Mouse (Mus musculus): Measurements from ENCODE around the gene Rpl10l. TPM values are rescaled to one million over a fixed set of nuclear protein-coding genes. Genes with fewer than 3 reads are reported as not detected.
A peak's percentile ranks its signal among the peaks of the same experiment; 100 is the strongest.

The Rpl10l gene
- polyA plus RNA-seq (2016; fragmentation: Nextera tagmentation; extraction: Ambion mirVana): not detected in 2 replicates

DNA sequence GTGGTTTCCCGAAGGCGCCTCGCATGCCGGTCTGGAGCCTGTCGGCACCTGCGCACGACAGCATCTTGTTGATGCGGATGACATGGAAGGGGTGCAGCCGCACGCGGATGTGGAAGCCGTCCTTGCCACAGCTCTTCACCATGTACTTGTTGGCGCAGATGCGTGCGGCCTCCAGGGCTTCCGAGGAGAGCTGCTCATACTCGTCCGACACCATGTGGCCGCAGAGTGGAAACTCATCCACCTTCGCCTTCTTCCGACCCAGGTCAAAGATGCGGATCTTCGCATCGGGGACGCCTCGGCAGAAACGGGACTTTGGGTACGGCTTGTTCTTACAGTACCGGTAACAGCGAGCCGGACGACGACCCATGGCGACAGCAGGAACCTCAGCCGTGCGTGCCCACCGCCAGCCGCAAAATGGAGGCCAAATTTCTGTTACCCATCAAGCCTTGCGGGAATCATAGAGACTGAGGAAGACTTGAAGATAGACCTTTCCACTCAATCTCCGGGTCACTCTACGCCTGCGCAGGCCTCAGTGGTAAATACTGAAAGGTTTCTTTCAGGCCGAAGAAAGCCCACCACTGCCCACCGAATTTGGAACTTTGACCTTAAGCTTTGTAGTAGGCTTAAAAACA is at the start of gene Rpl10l:
Gene Rpl10l, minus strand, starts transcription at position 411 of the 632 bp plus-strand sequence.
- Histone ChIP-seq H3K9me3 (peaks cover 10% of the 10 kb centered on the region; the same call in 1 of the 2 replicates), H3K4me1 (no peaks in the 10 kb centered on the region), H3K27ac (no peak within 1 kb of the TSS), H3K9ac (no peak within 1 kb of the TSS), H3K27me3 (no peaks in the 10 kb centered on the region), H3K4me3 (replicated peaks) (no peak within 1 kb of the TSS), H3K4me2 (no peak within 1 kb of the TSS), H3K36me3 (replicated peaks) (no peaks in the 10 kb centered on the region)
- WGBS: 96% methylated on average over 44 of the region's 44 CpGs
- no peak for ATAC-seq (ENCODE audit: low FRiP score)

DNA sequence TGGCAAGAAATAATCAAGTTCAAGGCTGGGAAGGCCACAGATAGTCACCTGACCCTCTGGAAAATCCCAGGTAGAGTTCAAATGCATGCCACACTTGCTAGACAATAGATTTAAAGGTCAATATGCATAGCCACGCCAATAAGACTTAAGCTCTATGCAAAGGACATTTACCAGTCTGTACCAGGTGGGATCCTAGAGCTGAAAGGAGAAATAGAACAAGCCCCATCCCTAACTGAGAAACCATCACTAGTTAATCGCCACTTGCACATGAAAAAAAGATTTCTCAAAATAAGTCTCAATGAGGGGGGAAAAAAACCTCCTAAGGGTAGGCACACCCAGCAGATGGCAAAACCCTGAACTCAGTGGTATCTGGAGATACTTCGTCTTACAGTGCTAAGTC is 8.3 kb downstream of the Rpl10l start:
- WGBS: 79% methylated on average over 3 of the region's 3 CpGs
- Histone ChIP-seq H3K27me3 (no peaks in the 10 kb centered on the region), H3K4me1 (no peaks in the 10 kb centered on the region), H3K4me2 (no peak overlapping the region), H3K4me3 (replicated peaks) (no peak overlapping the region), H3K9ac (no peak overlapping the region), H3K27ac (no peak overlapping the region), H3K9me3 (no peaks in the 10 kb centered on the region), H3K36me3 (replicated peaks) (no peaks in the 10 kb centered on the region)
- no peak for ATAC-seq (ENCODE audit: low FRiP score)

DNA sequence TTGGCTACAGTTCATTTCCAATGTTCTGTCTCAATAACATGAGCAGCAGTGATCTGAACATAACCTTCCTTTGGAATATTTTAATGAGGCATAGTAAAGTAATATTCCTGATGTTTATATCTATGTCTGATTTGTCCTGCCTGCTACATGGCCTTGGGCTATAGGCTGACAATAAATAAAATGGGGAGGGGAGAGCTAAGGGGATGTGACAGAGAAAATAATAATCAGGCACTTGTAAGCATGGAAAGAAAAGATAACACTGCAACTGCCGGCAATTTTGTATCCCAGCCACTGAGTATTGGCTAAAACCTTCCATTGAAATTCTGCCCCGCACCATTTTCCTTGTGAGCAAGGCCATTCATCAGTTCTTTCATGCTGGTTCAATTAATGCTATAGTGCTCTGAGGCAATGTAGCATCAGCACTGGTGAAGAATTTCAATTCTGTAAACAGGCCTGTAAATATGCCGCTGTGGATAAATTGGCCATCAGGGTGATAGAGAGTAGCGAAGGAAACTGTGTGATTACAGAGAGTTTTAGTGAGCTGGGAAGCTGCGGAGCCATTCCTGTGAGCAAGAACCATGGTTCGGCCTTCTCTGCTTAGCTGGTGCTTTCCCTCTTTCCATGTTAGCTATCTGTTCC is 38.6 kb downstream of the Rpl10l start:
- Histone ChIP-seq H3K27ac (no peak overlapping the region), H3K27me3 (no peaks in the 10 kb centered on the region), H3K4me1 (no peaks in the 10 kb centered on the region), H3K4me3 (replicated peaks) (no peak overlapping the region), H3K36me3 (replicated peaks) (no peaks in the 10 kb centered on the region), H3K9me3 (no peaks in the 10 kb centered on the region), H3K4me2 (no peak overlapping the region), H3K9ac (no peak overlapping the region)
- peak; percentile 27; the same call in 1 of the 2 replicates for ATAC-seq (ENCODE audit: low FRiP score)
- 64% methylated on average over 6 of the region's 6 CpGs for WGBS

DNA sequence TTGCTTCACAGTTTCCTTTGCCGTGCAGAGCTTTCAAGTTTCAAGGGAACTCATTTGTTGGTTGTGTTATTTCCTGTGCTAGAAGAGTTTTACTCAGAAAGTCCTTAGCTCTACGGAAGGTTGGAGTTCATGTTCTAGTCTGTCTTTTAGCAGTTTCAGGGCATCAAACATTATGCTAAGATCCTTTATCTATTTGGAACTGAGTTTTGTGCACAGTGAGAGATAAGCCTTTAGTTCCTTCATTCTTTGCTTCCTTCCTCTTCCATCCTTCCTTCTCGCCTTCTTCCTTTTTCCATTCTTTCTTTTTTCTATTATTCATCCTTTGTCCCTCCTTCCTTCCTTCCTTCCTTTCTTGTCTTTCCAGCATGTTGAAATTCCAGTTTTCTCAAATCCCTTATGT is 50.0 kb downstream of the Rpl10l start:
- WGBS: 88% methylated on average over 3 of the region's 3 CpGs
- H3K4me2 ChIP-seq: no peak overlapping the region

More for the DNA sequence above, 50.0 kb downstream of the Rpl10l start:
- H3K27me3 ChIP-seq: no peaks in the 10 kb centered on the region
- H3K36me3 ChIP-seq (replicated peaks): no peaks in the 10 kb centered on the region
- no peak overlapping the region for H3K27ac ChIP-seq
- H3K9ac ChIP-seq: no peak overlapping the region
- ATAC-seq (ENCODE audit: low FRiP score): no peak
- H3K4me3 ChIP-seq (replicated peaks): no peak overlapping the region
- no peaks in the 10 kb centered on the region for H3K4me1 ChIP-seq
- H3K9me3 ChIP-seq: no peaks in the 10 kb centered on the region
